Mouse (Mus musculus) layer of hippocampus, adult 6 months (tissue): ENCODE measurements around the gene Col4a6. TPM values are rescaled to one million over a fixed set of nuclear protein-coding genes. Genes with fewer than 3 reads are reported as not detected.

ENCODE experiments used
- long read RNA-seq, 2 experiments: library from polyadenylated mRNA; unstranded; transcript quantifications; one replicate each; pipeline ENCODE4 v2.0.0; 2019 to 2020
- polyA plus RNA-seq: library from polyadenylated mRNA; unstranded; fragments of <200 nt; fragmentation: Nextera tagmentation; gene quantifications from 2 replicates; pipeline ENCODE4 v1.2.3, GENCODE M21; 2021

Gene Col4a6
- 0.04 and 0.10 TPM in 2 replicates for polyA plus RNA-seq
- long read RNA-seq, experiment 1, partial matches to known transcripts = 1 of 1 reads
- long read RNA-seq, experiment 1, other reads (novel, unspliced or antisense) = 0 of 1 reads
- long read RNA-seq, experiment 2, partial matches to known transcripts = 2 of 2 reads
- long read RNA-seq, experiment 2, other reads (novel, unspliced or antisense) = 0 of 2 reads

GRCm38 (mm10) chrX:141473470-141474302 is at the start of gene Col4a6:
Gene Col4a6 (minus strand): TSS chrX:141474076.

DNA sequence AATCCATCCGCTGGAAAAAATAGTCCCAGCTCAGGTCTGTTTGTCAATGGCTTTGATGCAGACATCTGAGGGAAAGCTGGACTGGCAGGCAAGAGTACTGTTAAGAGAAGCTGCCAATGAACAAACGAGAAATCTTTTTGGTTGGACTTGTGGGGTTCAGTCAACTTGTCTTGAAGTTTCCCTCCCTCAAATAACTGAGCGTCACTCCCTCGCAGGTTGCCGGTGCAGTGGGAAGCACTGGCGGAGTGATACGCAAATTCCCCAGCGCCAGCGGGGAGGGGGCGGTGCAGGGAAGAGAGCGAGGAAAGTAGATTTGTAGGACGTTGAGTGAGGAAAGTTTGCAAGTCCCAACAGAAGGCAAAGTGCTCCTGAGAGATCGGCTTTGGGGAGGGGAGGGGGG is 1.2 kb upstream of the Col4a6 start, which contains the start of gene Col4a5:
TSS of gene Col4a5 (plus strand) at position 276 of the 400 bp plus-strand sequence.

Other genes starting within 250 kb of the Col4a6 start
- 0.36 and 0.56 TPM in 2 replicates for gene Col4a5, start 1.3 kb upstream of the Col4a6 start, polyA plus RNA-seq